Mouse (Mus musculus) erythroblast, adult 5-6 weeks (primary cell): ENCODE measurements around the gene Dedd2. TPM values are rescaled to one million over a fixed set of nuclear protein-coding genes. Genes with fewer than 3 reads are reported as not detected.
A peak's percentile ranks its signal among the peaks of the same experiment; 100 is the strongest.

Experiments used
- ATAC-seq: replicated peaks from 2 replicates; pipeline ENCODE4 v1.8.0; 2016; ENCODE audit warnings: moderate number of reproducible peaks, mild to moderate bottlenecking, moderate TSS enrichment, inconsistent platforms; ENCODE audit not compliant: poor library complexity, low FRiP score, severe bottlenecking
- total RNA-seq, 2 experiments: library from RNA; stranded (forward) in 1 of 2; stranded (reverse) in 1 of 2; fragments of 150-400 nt in 1 of 2; fragments of 200-764, 138-1000 nt in 1 of 2; gene quantifications; 2 replicates each; pipeline versions ENCODE4 v1.2.3 to v1.2.4; 2015 to 2017; ENCODE audit warnings: low replicate concordance in 2 of 2

Gene Dedd2
- total RNA-seq, 2 experiments from 2014 or later, result 53.8 to 164 TPM

DNA sequence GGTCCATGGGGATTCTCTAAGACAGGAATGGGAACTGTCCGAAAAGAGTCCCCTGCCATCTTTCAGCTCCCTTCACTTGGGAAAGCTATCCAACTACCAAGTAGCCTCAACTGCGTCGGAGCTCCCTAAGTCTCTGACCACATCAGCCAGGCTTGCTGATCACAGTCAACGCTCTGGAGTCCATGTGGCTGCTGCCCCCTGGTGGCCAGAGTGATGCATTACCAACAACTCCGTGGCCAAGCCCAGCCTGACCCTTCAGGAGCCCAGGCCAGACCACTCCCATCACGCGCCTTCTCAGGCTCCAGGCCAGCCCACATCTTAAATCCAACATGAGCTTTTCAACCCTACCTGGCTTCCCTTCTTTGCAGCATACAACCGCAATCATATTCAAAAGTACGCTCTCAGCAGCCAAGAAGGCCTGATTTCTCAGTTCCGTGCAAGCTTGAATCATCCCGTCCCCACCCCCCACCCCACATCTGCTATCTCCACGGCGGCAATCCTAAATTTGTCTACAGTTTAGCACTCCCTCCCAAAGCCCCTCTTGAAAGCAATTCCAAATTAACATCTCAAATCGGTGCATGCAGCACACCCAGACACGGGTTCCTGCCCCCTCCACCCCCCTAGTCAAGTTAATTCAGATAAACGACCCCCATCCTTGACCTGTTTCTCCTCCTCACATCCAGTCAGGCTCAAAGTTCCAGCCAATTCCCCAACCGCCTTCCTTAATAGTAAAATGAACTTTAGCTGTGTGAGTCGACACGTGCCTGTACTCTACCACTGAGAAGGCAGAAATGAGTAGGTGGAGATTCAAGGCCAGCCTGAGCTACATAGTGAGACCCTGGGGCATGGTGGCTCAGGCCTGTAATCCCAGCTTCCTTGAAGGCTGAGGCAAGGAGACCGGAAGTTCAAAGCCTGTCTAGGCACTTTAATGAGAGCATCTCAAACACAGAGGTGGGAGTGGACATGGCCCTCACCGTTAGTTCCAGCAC, 32.5 kb downstream of the Dedd2 start:
- ATAC-seq, result peak; percentile 96

DNA sequence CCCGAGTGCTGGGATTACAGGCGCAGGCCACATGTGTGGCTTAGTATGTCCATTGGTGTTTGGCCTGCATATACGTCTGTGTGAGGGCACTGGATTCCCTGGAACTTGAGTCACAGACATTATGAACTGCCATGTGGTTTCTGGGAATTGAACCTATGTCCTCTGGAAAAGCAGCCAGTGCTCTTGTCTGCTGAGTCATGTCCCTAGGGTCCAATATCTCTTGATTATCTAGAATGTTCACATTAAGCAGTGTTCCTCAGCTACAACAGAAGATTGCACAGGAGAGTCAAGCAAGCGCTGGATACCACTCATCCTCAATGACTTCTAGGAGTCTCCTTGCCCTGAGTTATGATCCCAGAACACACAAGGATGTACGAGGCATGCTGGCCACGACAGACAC, 36.3 kb downstream of the Dedd2 start:
- no peak for ATAC-seq

- ATAC-seq, result no peak; the same call in 1 of the 2 replicates
Measured at GRCm38 (mm10) chr7:25181814-25182213, 38.6 kb downstream of the Dedd2 start.

GRCm38 (mm10) chr7:25181331-25181790, 39.1 kb downstream of the Dedd2 start:
- ATAC-seq, result peak; percentile 77

GRCm38 (mm10) chr7:25180512-25180911, 39.9 kb downstream of the Dedd2 start:
- ATAC-seq, result no peak

GRCm38 (mm10) chr7:25179606-25180161, 40.7 kb downstream of the Dedd2 start, which contains the start of gene Pou2f2:
Gene Pou2f2, minus strand, starts transcription at chr7:25179726.
- ATAC-seq, result no peak

- no peak for ATAC-seq
Measured at GRCm38 (mm10) chr7:25178787-25179605, 41.4 kb downstream of the Dedd2 start.

DNA sequence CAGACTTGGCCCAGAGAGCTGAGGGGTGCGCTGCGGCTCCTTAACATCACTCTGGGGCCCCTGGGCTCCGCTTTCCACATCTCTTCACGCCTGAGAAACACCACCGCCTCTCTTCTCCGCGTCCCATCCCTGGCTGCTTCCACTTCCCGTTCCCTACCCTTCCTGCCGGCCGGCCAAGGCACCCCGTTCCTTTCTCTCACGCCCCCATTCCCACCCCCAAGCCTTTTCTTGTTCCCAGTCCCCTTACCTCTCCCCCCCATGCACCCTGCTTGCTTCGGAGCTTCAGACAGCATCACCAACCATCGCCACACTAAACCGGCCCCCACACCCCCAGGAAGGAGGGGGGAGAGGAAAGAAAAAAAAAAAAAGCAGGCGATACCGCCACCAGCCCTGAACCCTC, 42.1 kb downstream of the Dedd2 start:
- ATAC-seq, result no peak

DNA sequence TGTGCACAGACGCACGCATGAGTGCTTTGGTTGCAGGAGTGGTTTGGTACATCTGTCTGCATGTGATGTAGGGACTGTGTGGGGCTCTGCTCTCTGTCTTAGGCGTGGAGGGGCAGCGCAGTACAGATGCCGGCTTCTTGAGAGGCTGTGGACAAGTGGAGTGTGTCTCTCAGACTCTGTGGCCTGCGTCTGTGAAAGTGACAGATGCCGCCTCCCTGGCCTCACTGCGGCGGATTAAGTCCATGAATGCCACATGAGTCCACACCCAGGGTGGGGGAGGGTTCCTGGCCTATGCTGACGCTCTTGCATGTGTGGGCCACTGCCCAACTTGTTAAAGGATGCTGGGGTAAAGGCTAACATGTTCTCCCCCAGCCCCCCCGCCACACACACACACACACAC, 46.1 kb downstream of the Dedd2 start:
- ATAC-seq, result no peak

GRCm38 (mm10) chr7:25172669-25173068, 47.7 kb downstream of the Dedd2 start:
- ATAC-seq, result no peak

- ATAC-seq, result no peak
Measured at GRCm38 (mm10) chr7:25170583-25170982, 49.8 kb downstream of the Dedd2 start.

GRCm38 (mm10) chr7:25166106-25166505, 54.3 kb downstream of the Dedd2 start:
- no peak for ATAC-seq

DNA sequence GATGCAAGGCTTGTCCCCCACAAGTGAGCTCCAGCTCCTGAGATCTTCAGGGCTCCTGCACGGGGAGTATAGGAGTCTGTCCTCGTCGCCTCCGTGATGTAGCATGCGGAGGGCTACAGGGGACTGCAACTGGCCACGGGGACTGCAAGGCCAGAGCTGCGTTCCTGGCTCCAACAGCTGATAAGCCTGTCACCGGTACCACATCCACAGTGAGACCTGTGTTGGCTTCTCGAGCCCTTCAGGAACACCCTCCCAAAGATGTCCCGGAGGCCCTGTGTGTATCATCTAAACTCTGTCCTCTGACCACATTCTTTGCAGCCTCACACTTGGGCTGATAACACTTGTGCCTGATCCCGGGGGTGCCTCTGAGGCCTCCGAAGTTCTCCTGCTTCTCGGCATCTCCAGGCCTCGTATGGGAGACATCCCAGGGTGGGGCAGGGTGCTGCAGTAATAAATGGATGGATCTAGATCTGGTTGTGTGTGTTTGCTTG, 64.2 kb downstream of the Dedd2 start:
- ATAC-seq, result peak; percentile 54

- peak; percentile 87 for ATAC-seq
Measured at GRCm38 (mm10) chr7:25155469-25156157, 64.8 kb downstream of the Dedd2 start.

DNA sequence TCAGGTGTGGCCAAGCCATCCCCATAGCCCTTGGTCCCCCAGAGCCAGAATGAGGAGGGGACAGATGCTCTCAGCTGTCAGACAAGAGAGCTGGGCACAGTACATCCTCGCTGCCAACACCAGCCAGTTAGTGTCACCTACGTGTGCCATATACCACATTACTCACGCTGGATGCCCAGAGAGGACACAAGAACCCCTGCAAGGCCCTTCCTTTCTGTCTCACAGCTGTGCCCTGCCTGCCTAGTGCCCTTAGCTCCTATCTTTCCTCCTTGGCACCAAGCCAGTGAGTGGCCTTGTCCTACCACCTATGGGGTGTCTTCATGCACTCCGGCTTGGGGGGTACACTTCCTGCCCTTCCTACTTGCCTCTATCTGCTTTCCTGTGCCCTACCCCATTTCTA, 65.8 kb downstream of the Dedd2 start:
- peak; percentile 50; the same call in 1 of the 2 replicates for ATAC-seq

DNA sequence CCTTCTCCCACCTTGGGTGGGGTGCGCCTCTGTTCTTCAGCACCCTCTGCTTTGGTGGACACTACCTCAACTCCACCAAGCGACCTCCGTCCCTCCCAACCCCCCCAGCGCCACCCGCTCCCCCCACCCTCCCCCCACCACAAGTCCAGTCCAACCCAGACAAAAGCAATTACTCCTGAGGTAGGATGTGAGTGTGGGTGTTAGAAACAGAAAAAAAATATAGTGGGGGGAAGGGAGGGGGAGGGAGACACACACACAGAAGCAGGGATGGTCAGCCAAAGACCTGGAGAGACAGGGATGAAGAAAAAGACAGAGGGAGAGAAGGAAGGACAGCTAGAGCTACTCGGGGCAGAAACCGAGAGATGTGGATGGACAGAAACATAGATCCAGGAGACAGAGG, 66.6 kb downstream of the Dedd2 start:
- ATAC-seq, result no peak

DNA sequence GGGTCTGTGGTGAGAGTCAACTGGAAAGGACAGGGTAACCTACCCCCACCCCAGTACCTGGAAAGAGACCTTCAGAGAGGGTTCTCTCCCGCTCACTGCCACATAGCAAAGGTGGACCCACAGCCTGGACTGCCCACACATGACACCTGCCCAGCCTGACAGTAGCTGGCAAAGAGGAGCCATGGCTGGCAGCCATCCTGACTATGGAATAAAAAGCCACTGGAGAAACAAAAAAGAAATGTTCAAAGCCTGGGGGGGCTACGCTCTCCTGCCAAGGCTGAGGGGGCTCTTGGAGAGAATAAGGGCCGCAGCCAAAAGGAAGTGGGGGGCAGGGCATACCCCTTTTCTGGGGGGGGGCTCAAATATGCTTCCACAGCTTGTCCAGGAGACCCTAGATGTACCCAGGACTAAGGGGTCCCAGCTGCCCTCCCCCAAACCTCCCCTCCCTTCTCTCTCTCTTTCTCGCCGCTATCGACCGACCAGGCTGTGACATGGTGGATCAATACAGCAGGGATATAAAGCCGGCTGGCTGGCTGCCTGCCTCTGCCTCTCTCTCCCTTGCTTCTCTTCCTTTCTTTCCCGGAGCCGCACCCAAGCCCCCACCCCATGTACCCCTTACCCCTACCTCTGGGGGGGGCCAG, 68.4 kb downstream of the Dedd2 start:
- ATAC-seq, result no peak

DNA sequence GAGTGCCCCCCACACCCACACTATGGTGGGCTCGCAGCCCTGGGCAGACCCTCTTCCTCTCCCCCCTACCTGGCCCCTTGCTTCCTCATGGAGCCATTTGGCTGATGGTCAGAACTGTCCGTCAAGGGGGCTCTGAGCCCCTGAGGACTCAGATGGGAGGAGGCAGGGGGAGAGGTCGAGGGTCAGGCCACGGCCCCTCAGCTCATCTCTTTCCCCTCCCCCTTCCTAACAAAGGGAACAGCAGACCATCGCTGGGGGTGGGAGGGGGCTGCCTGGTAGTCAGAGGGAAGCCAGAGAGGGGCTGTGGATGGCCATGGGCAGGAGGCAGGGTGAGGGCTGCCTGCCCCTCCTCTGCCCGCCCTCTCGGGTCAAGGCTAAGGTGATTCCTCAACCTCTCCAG, 69.4 kb downstream of the Dedd2 start:
- no peak for ATAC-seq

GRCm38 (mm10) chr7:25150151-25150663, 70.2 kb downstream of the Dedd2 start:
- no peak for ATAC-seq
